Mouse (Mus musculus) macrophage (primary cell): ENCODE data around the gene Cyb5r2. TPM values are rescaled to one million over a fixed set of nuclear protein-coding genes. Genes with fewer than 3 reads are reported as not detected.

ENCODE experiments used
- H3K27ac ChIP-seq: fragments of 350-480 bp; formaldehyde crosslinking; 2 replicates; pipeline ENCODE4 v1.9.0; 2021
- H3K36me3 ChIP-seq: fragments of 350-480 bp; formaldehyde crosslinking; 2 replicates; pipeline ENCODE4 v1.9.0; 2021; ENCODE audit errors: inconsistent target
- H3K4me3 ChIP-seq: fragments of 350-480 bp; formaldehyde crosslinking; 2 replicates; pipeline ENCODE4 v1.9.0; 2021; ENCODE audit errors: inconsistent target
- H3K79me2 ChIP-seq: fragments of 350-480 bp; formaldehyde crosslinking; 2 replicates; pipeline ENCODE4 v1.9.0; 2021; ENCODE audit errors: inconsistent target
- WGBS: methylation state at CpG from one replicate; pipeline ENCODE4 v1.1.7; 2026; ENCODE audit warnings: inconsistent platforms; ENCODE audit not compliant: missing documents; 5-methylcytosine and 5-hydroxymethylcytosine counted together
- polyA plus RNA-seq: library from polyadenylated mRNA; stranded (reverse); fragments of 250-400 nt; gene quantifications from 3 replicates; pipeline ENCODE4 v1.2.4, GENCODE M21; 2018; ENCODE audit warnings: inconsistent platforms

Gene Cyb5r2
- polyA plus RNA-seq, 1 experiment from 2014 or later: not detected

GRCm38 (mm10) chr7:107702461-107703380 lies 55.1 kb downstream of the Cyb5r2 start:
- Histone ChIP-seq H3K79me2 (no peaks in the 10 kb centered on the region), H3K4me3 (no peak overlapping the region), H3K36me3 (peaks cover 12% of the 10 kb centered on the region; the same call in 1 of the 2 replicates), H3K27ac (no peak overlapping the region)
- 68% methylated on average over 13 of the region's 13 CpGs for WGBS

GRCm38 (mm10) chr7:107700646-107701045 lies 57.2 kb downstream of the Cyb5r2 start:
- 93% methylated on average over 5 of the region's 5 CpGs for WGBS
- H3K36me3 ChIP-seq: peaks cover 12% of the 10 kb centered on the region; the same call in 1 of the 2 replicates
- H3K79me2 ChIP-seq: no peaks in the 10 kb centered on the region
- H3K4me3 ChIP-seq: no peak overlapping the region
- H3K27ac ChIP-seq: no peak overlapping the region

- Histone ChIP-seq H3K79me2 (no peaks in the 10 kb centered on the region), H3K36me3 (peaks cover 12% of the 10 kb centered on the region; the same call in 1 of the 2 replicates), H3K4me3 (no peak overlapping the region), H3K27ac (no peak overlapping the region)
- 94% methylated on average over 1 of the region's 1 CpGs for WGBS
Measured at GRCm38 (mm10) chr7:107699926-107700325, 57.9 kb downstream of the Cyb5r2 start.

Other genes starting within 250 kb of the Cyb5r2 start
- gene Olfml1, start 190.6 kb downstream of the Cyb5r2 start, polyA plus RNA-seq: not detected in 3 replicates
- 10.9 to 30.6 TPM (median 27.0 TPM) in 3 replicates for gene Ppfibp2, start 162.8 kb downstream of the Cyb5r2 start, polyA plus RNA-seq
- not detected in 3 replicates for gene 5330417H12Rik, start 132.9 kb downstream of the Cyb5r2 start, polyA plus RNA-seq
- gene Ovch2, start 43.2 kb upstream of the Cyb5r2 start, polyA plus RNA-seq: not detected in 3 replicates
- not detected in 3 replicates for gene Olfr467, start 54.2 kb upstream of the Cyb5r2 start, polyA plus RNA-seq
- not detected in 3 replicates for gene Olfr469, start 67.5 kb upstream of the Cyb5r2 start, polyA plus RNA-seq
- gene Olfr470, start 89.5 kb upstream of the Cyb5r2 start, polyA plus RNA-seq: not detected in 3 replicates
- not detected in 3 replicates for gene Olfr472, start 139.9 kb upstream of the Cyb5r2 start, polyA plus RNA-seq
- not detected in 3 replicates for gene Olfr473, start 172.4 kb upstream of the Cyb5r2 start, polyA plus RNA-seq
- not detected in 3 replicates for gene Olfr474, start 196.6 kb upstream of the Cyb5r2 start, polyA plus RNA-seq
- not detected in 3 replicates for gene Olfr476, start 206.8 kb upstream of the Cyb5r2 start, polyA plus RNA-seq
- gene Olfr477, start 228.7 kb upstream of the Cyb5r2 start, polyA plus RNA-seq: not detected in 3 replicates